Mouse (Mus musculus) ES-Bruce4 (cell line): ENCODE data around the gene Ank3. TPM values are rescaled to one million over a fixed set of nuclear protein-coding genes. Genes with fewer than 3 reads are reported as not detected.

Experiments
- H3K27ac ChIP-seq: 2 replicates; pipeline ENCODE4 v1.5.1; 2012; ENCODE audit warnings: low read length, inconsistent platforms; ENCODE audit not compliant: insufficient read depth
- H3K27me3 ChIP-seq: 2 replicates; pipeline ENCODE4 v1.6.1; 2012; ENCODE audit warnings: mild to moderate bottlenecking, low read length, inconsistent platforms; ENCODE audit not compliant: control insufficient read depth, poor library complexity, insufficient read depth, severe bottlenecking
- H3K36me3 ChIP-seq: 2 replicates; pipeline ENCODE4 v1.6.1; 2012; ENCODE audit warnings: inconsistent platforms, mild to moderate bottlenecking, low read length, moderate library complexity; ENCODE audit not compliant: control insufficient read depth, poor library complexity, insufficient read depth, severe bottlenecking
- H3K4me1 ChIP-seq: one replicate; pipeline ENCODE4 v1.8.1; 2011; ENCODE audit warnings: low read length; ENCODE audit not compliant: control insufficient read depth, insufficient read depth
- H3K4me3 ChIP-seq: 2 replicates; pipeline ENCODE4 v1.5.1; 2011; ENCODE audit warnings: low read depth, mild to moderate bottlenecking, low read length
- H3K9ac ChIP-seq: 2 replicates; pipeline ENCODE4 v1.6.1; 2012; ENCODE audit warnings: low read depth, mild to moderate bottlenecking, inconsistent platforms; ENCODE audit not compliant: poor library complexity, severe bottlenecking
- H3K9me3 ChIP-seq: replicated peaks from 2 replicates; pipeline ENCODE4 v1.6.1; 2012; ENCODE audit warnings: mild to moderate bottlenecking, low read length, inconsistent platforms; ENCODE audit not compliant: control insufficient read depth, poor library complexity, insufficient read depth, severe bottlenecking
- CTCF ChIP-seq: IDR thresholded peaks from one replicate; pipeline ENCODE4 v1.8.1; 2011; ENCODE audit warnings: low read depth, low read length
- EP300 ChIP-seq: IDR thresholded peaks from 2 replicates; pipeline ENCODE4 v1.6.1; 2011; ENCODE audit warnings: low read depth, low read length; ENCODE audit not compliant: insufficient read depth
- POLR2A ChIP-seq: IDR thresholded peaks from one replicate; pipeline ENCODE4 v1.8.1; 2011; ENCODE audit warnings: low read length; ENCODE audit not compliant: insufficient read depth
- polyA plus RNA-seq: library from polyadenylated mRNA; stranded (reverse); fragments of >200 nt; gene quantifications from 2 replicates; pipeline ENCODE4 v1.2.4, GENCODE M21; 2011; ENCODE audit warnings: low read depth; ENCODE audit not compliant: missing spikeins, insufficient read depth, insufficient read length

Gene Ank3
- polyA plus RNA-seq, 1 experiment = 61.0 TPM

- TF ChIP-seq POLR2A = no peak
- TF ChIP-seq CTCF = no peak
- no peak for TF ChIP-seq EP300
- Histone ChIP-seq H3K36me3 (no peaks in the 10 kb centered on the region), H3K27me3 (no peaks in the 10 kb centered on the region)
These were observed 666.6 kb downstream of the Ank3 start for GRCm38 (mm10) chr10:70065191-70065590.

GRCm38 (mm10) chr10:70066497-70067168 lies 668.1 kb downstream of the Ank3 start:
- Histone ChIP-seq H3K36me3 (no peaks in the 10 kb centered on the region), H3K27ac (no peak overlapping the region), H3K4me1 (peaks cover 1% of the 10 kb centered on the region), H3K27me3 (no peaks in the 10 kb centered on the region), H3K9me3 (peaks cover 6% of the 10 kb centered on the region; the same call in 1 of the 2 replicates), H3K4me3 (no peak overlapping the region), H3K9ac (no peak overlapping the region)
- no peak for TF ChIP-seq CTCF
- TF ChIP-seq EP300 = no peak
- no peak for TF ChIP-seq POLR2A

More at GRCm38 (mm10) chr10:70065191-70065590, 666.6 kb downstream of the Ank3 start:
- Histone ChIP-seq H3K4me3 (no peak overlapping the region), H3K27ac (no peak overlapping the region), H3K9ac (no peak overlapping the region), H3K4me1 (peaks cover 1% of the 10 kb centered on the region), H3K9me3 (no peaks in the 10 kb centered on the region)

GRCm38 (mm10) chr10:70067169-70068115 lies 668.9 kb downstream of the Ank3 start:
- TF ChIP-seq POLR2A (no peak), EP300 (no peak), CTCF (no peak)
- Histone ChIP-seq H3K27me3 (no peaks in the 10 kb centered on the region), H3K9ac (no peak overlapping the region), H3K4me3 (no peak overlapping the region), H3K27ac (no peak overlapping the region), H3K4me1 (peaks cover 1% of the 10 kb centered on the region), H3K36me3 (no peaks in the 10 kb centered on the region), H3K9me3 (peaks cover 6% of the 10 kb centered on the region; the same call in 1 of the 2 replicates)

GRCm38 (mm10) chr10:70069321-70069720 lies 670.7 kb downstream of the Ank3 start:
- no peak overlapping the region for H3K9ac ChIP-seq

GRCm38 (mm10) chr10:70071334-70071733 lies 672.8 kb downstream of the Ank3 start:
- Histone ChIP-seq H3K4me3 (no peak overlapping the region), H3K9me3 (peaks cover 6% of the 10 kb centered on the region; the same call in 1 of the 2 replicates), H3K27me3 (no peaks in the 10 kb centered on the region), H3K36me3 (no peaks in the 10 kb centered on the region), H3K9ac (no peak overlapping the region), H3K27ac (no peak overlapping the region), H3K4me1 (peaks cover 1% of the 10 kb centered on the region)
- TF ChIP-seq CTCF (no peak), EP300 (no peak), POLR2A (no peak)

More at GRCm38 (mm10) chr10:70069321-70069720, 670.7 kb downstream of the Ank3 start:
- Histone ChIP-seq H3K27ac (no peak overlapping the region), H3K36me3 (no peaks in the 10 kb centered on the region), H3K9me3 (peaks cover 6% of the 10 kb centered on the region; the same call in 1 of the 2 replicates), H3K27me3 (no peaks in the 10 kb centered on the region), H3K4me3 (no peak overlapping the region), H3K4me1 (peaks cover 1% of the 10 kb centered on the region)
- TF ChIP-seq EP300 (no peak), POLR2A (no peak), CTCF (no peak)

Other genes with a start within 250 kb of the Ank3 start
- gene Rhobtb1, start 247.3 kb upstream of the Ank3 start, polyA plus RNA-seq = 2.3 and 2.9 TPM in 2 replicates
- gene A930033H14Rik, start 185.7 kb upstream of the Ank3 start, polyA plus RNA-seq = 0.40 and 0.52 TPM in 2 replicates
- gene Cdk1, start 45.8 kb upstream of the Ank3 start, polyA plus RNA-seq = 402 and 415 TPM in 2 replicates